Mouse (Mus musculus): ENCODE results near the gene Acss2.

DNA sequence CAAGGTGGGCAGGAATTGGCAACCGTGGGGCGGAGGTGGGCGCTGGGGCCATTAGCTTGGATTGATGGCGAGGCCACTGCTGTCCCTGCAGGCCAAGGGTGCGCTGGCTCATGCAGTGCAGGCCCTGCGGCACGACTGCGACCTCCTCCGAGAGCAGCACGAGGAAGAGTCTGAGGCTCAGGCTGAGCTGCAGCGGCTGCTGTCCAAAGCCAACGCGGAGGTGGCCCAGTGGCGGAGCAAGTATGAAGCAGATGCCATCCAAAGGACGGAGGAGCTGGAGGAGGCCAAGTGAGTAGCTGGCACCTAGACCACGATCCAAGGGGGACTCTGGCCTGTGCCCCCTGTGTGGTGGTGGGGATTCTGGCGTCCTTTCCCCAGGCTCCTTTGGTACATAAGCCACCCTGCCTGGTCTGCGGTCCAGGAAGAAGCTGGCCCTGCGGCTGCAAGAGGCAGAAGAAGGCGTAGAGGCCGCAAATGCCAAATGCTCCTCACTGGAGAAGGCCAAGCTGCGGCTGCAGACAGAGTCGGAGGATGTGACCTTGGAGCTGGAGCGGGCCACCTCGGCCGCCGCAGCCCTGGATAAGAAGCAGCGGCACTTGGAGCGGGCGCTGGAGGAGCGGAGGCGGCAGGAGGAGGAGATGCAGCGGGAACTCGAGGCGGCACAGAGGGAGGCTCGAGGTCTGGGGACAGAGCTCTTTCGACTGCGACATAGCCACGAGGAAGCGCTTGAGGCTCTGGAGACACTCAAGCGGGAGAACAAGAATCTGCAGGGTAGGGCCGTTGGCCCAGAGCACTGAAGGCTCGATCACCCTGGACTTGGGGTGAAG is 113.1 kb downstream of the Acss2 start:
- TF ChIP-seq POLR2A (IDR thresholded peaks at IDR 0.05; ENCODE audit: low read depth, low read length), result no peak
- no peak for TF ChIP-seq CTCF (IDR thresholded peaks at IDR 0.05; ENCODE audit: extremely low read depth, insufficient read depth, insufficient read length, insufficient replicate concordance)

Data from spleen, adult 2 months (tissue).